Mouse (Mus musculus) thymus, postnatal 0 days (tissue): ENCODE measurements around the gene Itgad. TPM values are rescaled to one million over a fixed set of nuclear protein-coding genes. Genes with fewer than 3 reads are reported as not detected.

Experiments used
- DNase-seq: peaks from one replicate; pipeline ENCODE4 v3.0.0-alpha.2; 2015; ENCODE audit warnings: low spot score
- polyA plus RNA-seq: library from polyadenylated mRNA; unstranded; fragments of >200 nt; fragmentation: Nextera tagmentation; extraction: Ambion mirVana; gene quantifications from 2 replicates; pipeline ENCODE4 v1.2.1, GENCODE M21; 2015

The Itgad gene
- 1.7 and 1.9 TPM in 2 replicates for polyA plus RNA-seq

DNA sequence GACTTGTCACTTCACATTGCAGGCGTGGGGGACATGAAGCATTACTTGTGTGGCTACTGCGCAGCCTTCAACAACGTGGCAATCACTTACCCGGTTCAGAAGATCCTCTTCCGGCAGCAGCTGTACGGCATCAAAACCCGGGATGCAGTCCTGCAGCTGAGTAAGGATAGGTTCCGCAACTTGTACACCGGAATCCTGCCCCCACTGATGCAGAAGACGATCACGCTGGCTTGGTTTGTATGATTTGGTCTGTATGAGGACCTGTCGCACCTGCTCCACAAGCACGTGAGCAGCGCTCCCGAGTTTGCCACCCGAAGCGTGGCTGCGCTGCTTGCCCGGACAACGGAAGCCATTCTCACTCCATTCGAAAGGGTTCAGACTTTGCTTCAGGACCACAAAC lies at the start of gene Itgad:
TSS of gene Itgad (plus strand) at position 301 of the 400 bp plus-strand sequence.
- DNase-seq, result no peak

DNA sequence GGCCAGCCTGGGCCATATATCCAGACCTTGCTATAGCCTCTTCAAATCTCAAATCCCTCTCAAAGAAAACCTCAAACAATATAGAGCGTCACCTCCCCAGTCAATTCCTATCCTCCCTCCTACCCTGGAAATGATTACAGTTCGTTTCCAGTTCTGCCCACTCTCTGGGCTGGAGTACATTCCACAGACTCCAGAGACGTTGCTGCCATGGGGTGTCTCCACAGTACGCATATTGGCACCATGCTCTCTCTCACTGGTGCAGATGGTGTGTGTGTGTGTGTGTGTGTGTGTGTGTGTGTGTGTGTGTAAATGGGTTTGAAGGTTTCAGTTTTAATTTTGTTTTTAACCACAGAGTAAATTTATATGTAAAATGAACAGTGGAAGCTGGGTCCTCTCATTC lies 48.9 kb upstream of the Itgad start:
- no peak for DNase-seq

DNA sequence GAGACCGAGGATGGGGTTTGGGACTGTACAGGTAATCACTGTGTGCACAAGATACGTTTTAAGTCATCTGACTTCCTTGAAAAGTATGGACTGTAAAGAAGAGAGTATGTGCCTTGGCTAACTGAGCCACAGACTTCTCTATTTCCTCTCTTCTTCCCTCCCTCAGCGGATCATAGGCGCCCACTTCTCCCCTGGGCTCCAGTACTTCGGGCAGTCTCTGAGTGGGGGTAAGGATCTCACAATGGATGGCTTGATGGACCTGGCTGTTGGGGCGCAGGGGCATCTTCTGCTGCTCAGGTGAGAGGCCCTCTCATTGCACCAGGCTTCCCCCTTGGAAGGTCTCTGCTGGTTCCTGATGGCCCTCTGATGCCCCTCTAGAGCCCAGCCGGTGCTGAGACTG lies 46.7 kb upstream of the Itgad start:
- no peak for DNase-seq

DNA sequence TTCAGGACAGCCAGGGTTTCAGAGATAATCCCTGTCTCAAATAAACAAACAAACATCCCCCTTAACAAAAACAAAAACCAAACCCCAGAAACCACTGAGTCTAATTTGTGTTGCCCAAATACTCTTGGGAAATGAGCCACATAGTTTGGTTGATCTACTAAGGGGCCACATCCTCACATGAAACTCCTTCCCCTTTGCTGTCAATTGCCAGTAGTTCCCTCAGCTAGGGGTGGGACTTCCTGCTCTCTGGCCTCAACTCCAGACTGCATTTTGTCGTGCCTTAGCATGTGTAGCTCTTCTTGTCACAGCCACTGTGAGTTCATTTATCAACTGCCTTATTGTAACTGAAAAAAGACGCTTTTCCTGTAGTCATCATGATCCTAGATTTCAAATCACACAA lies 43.9 kb upstream of the Itgad start:
- no peak for DNase-seq

DNA sequence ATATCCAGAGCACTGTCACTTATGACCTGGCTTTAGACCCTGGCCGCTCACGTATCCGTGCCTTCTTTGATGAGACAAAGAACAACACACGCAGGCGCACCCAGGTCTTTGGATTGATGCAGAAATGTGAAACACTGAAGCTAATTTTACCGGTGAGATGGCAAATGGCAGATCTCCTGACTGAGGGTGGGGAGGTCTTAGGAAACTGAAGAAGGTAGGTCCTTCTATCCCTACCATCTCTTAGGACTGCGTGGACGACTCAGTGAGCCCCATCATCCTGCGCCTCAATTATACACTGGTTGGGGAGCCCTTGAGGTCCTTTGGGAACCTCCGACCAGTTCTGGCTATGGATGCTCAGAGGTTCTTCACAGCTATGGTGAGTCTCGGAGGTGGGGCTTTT lies 42.0 kb upstream of the Itgad start:
- DNase-seq, result no peak

DNA sequence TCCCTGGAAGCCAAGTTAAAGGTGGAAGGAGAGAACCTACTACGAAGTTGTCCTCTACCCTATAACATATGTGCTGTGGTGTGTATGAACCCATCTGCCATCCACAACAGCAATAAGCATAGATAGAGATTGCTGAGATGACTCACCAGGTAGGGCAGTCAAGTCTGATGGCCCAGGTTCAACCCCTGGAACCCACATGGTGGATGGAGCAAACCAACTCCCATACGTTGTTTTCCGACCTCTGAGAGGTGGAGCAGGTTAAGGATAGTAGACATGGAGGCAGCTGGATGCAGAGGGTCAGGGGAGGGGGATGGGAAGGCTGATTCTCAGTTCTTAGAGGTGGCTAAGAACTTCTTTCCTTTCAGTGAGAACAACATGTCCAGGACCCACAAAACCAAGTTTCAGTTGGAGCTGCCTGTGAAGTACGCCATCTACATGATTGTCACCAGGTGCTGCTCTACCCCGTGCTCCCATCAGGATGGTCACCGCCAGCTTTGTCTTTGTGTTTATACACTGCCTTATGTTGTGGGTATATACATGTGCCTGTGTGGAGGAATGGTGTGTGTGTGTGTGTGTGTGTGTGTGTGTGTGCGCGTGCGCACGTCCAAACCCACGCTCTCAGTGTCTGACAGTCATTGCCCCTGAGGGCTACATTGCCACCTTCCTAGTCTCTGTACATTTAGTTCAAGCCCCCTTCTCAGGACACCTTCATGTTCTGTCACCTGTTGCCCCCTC lies 39.6 kb upstream of the Itgad start:
- no peak for DNase-seq

DNA sequence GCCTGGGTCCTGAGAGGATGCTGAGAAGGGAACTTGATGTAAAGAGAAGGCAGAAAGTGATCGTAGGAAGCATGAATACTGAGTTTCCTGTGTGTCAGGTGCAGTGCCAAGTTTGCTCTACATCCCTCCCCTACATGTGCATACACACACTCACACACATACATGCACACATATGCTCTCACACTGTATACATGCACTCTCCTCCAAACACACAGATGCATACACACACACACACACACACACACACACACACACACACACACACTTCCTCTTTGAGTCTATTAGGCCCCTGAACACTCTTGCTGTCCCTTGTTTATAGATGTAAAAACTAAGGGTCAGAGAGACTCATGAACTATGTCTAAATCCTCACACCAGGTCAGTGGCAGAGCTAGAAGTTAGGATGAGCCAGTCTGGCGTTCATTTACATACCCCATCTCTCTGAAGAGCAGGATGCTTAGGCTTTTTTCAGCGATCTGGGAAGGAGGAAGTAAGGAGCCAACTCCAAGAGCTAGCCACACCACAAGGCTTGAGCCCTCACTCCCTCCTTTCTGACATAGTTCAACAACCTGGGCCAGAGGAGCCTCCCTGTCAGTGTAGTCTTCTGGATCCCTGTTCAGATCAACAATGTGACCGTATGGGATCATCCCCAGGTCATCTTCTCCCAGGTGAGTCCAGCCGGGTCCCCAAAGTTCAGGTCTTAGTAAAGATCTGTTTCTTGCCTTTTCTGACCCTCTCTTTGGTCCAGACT lies 38.8 kb upstream of the Itgad start:
- no peak for DNase-seq

DNA sequence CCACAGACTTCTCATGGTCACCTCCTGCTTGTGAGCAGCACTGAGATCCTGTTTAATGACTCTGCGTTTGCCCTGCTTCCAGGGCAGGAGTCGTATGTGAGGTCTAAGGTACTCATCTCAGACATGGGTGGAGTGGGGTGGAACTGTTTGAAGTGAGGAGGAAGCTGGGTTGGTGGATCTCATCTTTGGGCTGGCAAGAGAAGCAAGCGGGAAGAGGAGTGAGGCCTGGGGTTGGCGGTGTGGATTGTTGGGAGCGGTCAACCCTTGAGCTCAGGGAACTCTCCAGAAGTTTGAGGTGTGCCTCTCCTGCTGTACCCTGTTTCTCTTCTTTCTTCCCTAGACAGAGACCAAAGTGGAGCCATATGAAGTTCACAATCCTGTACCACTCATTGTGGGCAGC lies 37.8 kb upstream of the Itgad start:
- no peak for DNase-seq

DNA sequence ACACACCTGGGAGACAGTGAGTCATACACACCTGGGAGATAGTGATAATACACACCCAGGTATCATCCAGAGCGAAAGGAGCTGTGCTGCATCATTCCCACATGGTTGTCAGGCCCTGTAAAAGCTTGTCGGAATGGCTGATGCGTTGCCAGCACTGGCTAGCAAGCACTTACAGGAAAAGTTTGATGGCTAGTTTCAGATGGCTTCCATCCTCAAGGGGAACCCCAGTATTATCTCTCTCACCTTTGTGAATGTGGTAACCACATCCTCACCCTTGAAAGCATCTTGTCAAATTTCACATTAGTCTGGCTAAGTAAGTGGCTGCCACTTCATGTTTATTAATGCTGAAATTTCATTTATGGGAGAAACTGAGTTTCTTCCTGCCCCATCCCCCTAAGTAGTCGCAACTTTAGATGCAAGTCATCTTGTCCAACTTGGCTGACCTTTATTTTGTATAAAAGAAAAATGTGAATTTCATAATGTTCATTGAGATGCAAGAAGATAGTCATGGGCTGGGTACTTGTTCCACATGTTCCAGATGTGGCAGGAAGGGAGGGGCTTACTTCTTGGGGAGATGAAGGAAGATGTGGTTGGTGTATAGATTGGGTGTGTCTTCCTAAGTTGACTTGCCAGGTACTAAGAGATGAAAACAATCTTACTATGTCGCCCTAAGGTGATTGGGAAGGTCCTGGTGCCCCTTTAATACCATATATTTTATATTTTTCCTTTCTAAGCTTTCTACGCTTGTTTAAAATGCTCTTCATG lies 34.3 kb upstream of the Itgad start:
- DNase-seq, result no peak

DNA sequence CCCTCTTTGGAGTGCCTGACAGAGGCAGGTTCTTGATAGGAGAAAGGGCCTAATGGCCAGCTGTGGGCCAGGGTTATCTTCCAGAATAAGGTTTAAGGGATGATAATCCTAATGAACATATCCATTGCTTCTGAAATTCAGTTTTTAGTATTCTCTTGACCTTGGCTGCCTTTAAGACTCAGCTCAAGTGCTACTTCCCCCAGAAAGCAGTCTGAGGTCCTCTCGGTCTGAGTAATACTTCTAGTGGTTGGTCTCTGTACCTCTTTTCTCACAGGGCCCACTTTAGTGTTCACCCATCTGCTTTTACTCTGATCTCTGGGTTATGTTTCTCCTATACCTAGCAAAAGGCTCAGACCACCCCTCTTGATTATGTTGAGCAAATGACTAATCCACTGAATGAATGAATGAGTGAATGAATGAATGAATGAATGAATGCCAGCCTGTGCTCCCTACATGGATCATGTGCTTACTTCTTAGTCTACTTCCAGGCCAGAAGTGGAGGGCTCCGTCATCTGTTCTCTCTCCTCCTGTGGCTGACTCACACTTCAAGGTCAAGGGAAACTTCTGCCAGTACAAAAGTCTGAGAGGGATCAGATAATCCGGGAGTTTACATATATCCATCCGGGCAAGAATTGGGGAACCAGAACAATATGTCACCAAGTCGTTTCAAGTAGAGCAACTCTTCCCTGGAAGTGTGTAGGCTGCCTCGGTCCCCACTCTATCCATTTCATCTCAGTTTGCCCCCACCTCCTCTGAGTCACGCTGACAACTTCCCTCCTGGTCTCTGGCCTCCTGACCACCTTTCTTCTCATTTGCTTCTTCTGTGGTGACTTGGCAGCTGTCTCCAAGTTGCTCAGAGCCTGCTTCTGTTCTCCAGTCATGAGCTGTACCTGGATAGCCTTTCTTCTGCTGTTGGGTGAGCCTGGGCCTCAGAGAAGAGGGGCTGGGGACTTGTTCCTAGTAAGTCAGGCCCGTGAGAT lies 25.1 kb upstream of the Itgad start, which contains the start of gene Itgax:
TSS of gene Itgax (plus strand) at position 807 of the 980 bp plus-strand sequence.
- no peak for DNase-seq

DNA sequence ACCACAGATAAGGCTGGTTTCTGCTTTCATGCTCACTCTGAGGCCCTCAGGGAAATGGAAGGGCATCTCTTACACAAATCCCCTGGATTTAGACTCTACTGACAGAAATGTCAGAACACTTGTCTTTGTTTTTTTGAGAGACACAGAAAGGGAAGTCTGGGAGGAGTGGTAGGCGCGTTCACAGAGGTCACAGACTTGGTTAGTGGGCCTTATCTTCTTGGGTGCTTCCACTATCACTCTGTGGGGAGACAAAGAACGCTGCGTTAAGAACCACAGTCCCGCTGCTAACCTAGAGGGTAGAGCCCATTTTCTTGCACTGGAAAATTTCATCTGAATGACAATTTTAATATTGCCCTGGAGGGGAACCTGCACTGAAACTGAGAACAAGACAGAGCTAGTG lies 22.0 kb upstream of the Itgad start:
- DNase-seq, result no peak

DNA sequence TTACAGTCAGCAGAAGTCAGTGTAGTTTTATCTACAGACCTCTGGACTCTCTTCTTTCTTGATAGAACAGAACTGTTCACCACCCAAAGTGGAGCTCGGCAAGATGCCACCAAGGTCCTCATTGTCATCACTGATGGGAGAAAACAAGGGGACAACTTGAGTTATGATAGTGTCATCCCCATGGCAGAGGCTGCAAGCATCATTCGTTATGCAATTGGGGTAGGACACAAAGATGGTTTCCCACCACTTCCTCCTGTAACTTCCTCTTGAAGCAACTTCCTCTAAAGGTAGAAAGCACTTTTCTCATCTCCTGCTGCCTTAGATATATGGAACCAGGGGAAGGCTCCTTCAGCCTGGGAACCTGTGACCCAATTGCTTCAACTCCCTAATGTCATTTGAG lies 20.6 kb upstream of the Itgad start:
- peak; percentile 48 for DNase-seq

DNA sequence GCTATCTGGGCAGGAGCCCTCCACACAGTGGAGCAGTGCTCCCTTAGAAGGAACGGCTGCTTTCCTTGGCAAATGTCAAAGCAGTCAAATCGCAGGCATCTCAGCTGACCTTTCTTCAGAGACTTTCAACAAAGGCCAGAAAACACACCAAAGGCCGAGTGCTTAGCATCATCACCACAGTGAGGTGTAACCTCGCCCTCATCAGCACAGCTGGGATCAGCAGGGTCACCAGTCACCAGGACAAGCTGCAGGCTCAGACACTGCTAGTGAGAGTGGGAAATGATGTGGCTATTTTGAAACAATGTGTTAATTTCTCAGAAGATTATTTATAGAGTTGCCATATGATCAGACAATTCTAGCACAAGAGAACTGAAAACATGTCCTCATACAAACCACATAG lies 17.2 kb upstream of the Itgad start:
- DNase-seq, result no peak

DNA sequence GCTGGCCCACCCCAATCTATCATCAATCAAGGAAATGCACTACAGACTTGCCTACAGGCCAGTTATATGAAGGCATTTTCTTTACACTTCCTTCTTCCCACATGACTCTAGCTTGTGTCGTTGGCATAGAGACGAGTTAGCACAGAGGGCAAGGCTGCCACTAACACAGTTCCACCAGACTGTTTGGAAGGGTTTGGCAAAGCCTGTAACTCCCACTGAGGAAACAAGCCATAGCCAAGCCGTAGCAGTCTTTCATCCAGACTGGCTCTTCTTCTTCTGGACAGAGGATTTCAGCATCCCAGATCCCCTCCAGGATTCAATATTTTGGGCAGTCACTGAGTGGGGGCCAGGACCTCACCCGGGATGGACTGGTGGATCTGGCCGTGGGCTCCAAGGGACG lies 14.6 kb upstream of the Itgad start:
- DNase-seq, result no peak

DNA sequence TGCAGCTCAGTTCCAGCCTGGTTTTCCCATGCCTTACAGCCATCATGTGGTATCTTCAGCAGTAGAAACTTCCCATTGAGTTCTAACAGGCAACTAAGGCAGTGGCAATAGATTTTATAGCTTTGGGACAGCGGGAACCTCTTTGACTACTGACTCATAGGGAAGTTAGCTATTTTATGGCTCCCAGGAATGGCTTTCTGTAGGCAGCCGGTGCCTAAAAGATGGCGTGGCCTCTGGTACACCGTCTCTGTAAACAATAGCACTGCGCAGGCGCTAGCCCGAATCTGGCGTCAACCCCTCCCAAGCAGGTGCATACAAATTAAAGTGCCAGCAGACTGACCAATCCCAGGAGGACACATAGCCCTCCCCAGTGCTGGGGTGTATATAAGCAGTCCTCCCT lies 3.2 kb upstream of the Itgad start:
- DNase-seq, result no peak

DNA sequence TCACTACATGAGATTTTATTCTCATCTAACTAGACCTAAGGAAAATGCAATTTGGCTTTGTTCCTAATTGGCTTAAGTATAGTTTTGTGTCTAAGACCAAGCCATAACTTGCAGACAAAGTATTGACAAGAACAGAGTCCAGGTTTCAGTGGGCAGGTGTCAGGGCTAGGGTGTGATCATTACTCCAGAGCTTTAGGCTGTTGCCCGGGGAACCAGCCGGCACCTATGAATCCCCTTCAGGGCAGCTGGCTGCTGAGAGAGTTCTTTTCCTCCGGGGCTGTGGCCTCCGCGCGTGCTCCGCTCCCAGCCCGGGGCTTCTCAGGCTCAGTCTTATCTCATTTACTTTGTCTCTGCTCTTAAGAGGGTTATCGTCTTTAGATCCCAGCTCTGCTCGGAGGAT lies 748 bp downstream of the Itgad start:
- DNase-seq, result no peak

DNA sequence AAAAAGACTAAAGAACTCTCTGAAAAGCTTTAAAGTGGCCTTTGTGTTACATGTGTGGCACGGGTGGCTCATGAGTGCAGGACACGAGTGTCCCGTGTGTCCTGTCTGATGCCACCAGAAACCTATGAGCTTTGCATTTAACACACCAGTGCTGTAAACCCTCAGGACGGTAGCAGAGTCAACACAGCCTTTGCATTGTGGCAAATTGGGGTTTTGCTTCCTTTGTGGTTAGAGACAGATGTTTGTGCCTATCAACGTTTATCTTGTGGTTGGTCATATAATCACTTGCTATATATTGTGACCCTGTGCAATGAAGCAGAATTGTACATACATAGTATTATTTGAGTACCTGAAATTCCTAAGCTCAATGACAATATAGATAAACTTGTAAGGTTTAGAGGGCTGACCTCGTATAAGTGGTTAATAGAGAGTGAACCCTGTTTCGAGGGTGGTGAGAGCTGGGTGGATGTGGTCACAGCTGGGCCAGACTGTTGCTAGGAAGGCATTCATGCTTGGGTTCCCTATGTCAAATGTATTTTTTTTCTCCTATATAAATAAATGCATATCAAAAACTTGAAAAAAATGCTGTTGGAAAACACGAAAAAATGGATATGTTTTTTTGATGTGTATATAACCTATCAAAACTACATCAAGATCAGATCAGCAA lies 4.6 kb downstream of the Itgad start:
- peak; percentile 60 for DNase-seq

DNA sequence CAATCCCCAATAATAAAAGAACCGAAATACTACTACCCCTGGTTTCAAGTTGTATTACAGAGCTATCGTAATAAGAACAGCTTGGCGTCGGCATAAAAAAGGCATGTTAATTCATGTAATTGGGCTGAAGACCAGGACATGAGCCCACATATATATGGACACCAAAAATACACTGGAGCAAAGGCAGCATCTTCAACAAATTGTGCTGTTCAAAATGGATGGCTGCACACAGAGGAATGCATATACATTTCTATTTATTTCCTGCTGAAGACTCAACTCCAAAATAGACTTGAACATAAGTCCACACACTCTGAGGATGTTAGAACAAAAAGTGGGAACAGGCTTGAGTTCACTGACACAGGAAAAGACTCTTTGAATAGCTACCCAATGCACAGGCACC lies 9.8 kb downstream of the Itgad start:
- DNase-seq, result no peak

DNA sequence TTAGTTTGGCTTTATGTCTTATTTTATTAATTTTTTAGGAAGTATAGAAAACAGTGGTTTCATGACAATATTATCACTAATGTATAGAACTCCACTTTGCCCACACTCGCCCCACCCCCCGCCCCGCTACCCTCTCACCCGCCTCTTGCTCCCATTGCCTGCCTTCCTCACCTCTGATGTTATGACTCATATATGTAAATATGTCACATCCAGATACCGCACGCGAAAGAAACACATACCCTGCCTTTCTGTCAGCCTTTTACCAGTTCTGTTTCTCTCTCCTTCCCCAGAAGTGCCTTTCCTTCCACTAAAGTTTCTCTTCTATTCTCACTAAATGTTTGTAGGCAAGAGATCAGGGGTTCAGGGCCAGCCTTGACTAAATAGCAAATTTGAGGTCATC lies 12.2 kb downstream of the Itgad start:
- no peak for DNase-seq

DNA sequence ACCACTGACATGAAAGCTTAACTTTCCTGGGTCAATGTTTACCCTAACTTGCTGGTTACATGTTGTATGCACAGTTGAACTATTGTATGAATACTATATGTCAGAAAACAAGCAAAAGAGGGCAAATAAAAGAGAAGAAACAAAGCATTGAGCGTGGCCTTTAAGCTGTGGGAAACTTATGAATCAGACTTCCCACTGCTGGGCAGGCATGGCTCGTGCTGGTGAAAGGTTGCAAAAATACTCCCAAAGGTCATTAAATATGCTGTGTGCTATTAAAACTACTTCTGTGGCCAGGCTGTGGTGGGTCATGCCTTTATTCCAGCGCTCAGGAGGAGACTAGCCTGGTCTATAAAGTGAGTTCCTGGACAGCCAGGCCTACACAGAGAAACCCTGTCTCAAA lies 15.8 kb downstream of the Itgad start:
- no peak for DNase-seq
